28 mouse cellular contexts compared by ENCODE assay signal in genomic region chr12:30888003-30888402, GRCm38 (mm10). TPM values are rescaled to one million over a fixed set of nuclear protein-coding genes. Genes with fewer than 3 reads are reported as not detected.
DNase-seq lines count a peak whose midpoint lies in the region; ATAC-seq and TF ChIP-seq lines count a peak whose summit lies in the region.
"Had no signal": no experiment of that assay in that cellular context is flagged by ENCODE, and none has a peak within 500 bp of the region (broad histone marks: within the 10 kb centered on the region; RNA-seq: fewer than 3 reads in every experiment).

No protein-coding gene starts in this region.

- H3K4me1 ChIP-seq in liver, embryonic 11.5 days (replicated peaks; ENCODE audit: control insufficient read depth, insufficient read depth, low read length): peaks cover 3% of the 10 kb centered on the region; the same call in 1 of the 2 replicates
- peaks cover 10 to 14% of the 10 kb centered on the region in 2 experiments for H3K4me1 ChIP-seq in liver, embryonic 14.5 days (replicated peaks; ENCODE audit: control insufficient read depth in 2 of 2, insufficient read depth in 2 of 2, low read length in 1 of 2)
- H3K4me1 ChIP-seq in liver, postnatal 0 days (ENCODE audit: insufficient read depth): 0 out of 2 replicates have a peak, but pooled peaks cover 4% of the 10 kb centered on the region
- H3K4me1 ChIP-seq in midbrain, embryonic 15.5 days: peaks cover 15% of the 10 kb centered on the region

- DNase-seq in liver, embryonic 11.5 days (ENCODE audit: low spot score): no peak
- no peak for DNase-seq in liver, embryonic 14.5 days (ENCODE audit: low read depth in 3 of 3, low spot score in 3 of 3)
- DNase-seq in liver, postnatal 0 days: no peak
- DNase-seq in frontal cortex, postnatal 36 days (ENCODE audit: low spot score in 2 of 2): no peak
- DNase-seq in frontal cortex, adult 2 months (ENCODE audit: extremely low spot score in 1 of 2, low spot score in 1 of 2): no peak
- DNase-seq: adrenal gland, adult 8-10 months; adrenal gland, postnatal 25 days; cerebellum, adult 11-12 months; cerebellum, adult 8-10 months; cerebellum, postnatal 10 days; cerebellum, postnatal 36 days; embryo, embryonic 11 days; forebrain, postnatal 0 days; gastrocnemius, postnatal 10 days; gastrocnemius, postnatal 36 days; heart, adult 11 months had no signal

- H3K4me2 ChIP-seq in liver, embryonic 11.5 days: no peak overlapping the region
- H3K4me2 ChIP-seq in liver, embryonic 14.5 days (ENCODE audit: low read depth): peak overlapping the region; percentile 15; the same call in 1 of the 2 replicates
- no peak overlapping the region for H3K4me2 ChIP-seq in liver, postnatal 0 days (ENCODE audit: low read depth, low read length)
- H3K4me2 ChIP-seq in midbrain, embryonic 15.5 days: no peak overlapping the region
- H3K4me2 ChIP-seq: embryonic facial prominence, embryonic 13.5 days; heart, embryonic 11.5 days; hindbrain, embryonic 12.5 days; hindbrain, embryonic 15.5 days had no signal

- H3K9ac ChIP-seq in liver, embryonic 11.5 days (ENCODE audit: low read depth, low read length): no peak overlapping the region
- H3K9ac ChIP-seq in liver, embryonic 14.5 days (replicated peaks): peak overlapping the region; percentile 9; the same call in 1 of the 2 replicates
- H3K9ac ChIP-seq in liver, postnatal 0 days (replicated peaks): no peak overlapping the region
- H3K9ac ChIP-seq in midbrain, embryonic 15.5 days: no peak overlapping the region
- H3K9ac ChIP-seq: embryonic facial prominence, embryonic 13.5 days; forebrain, postnatal 0 days; hindbrain, embryonic 12.5 days; hindbrain, embryonic 15.5 days had no signal

- no peak for TF ChIP-seq CTCF in liver, embryonic 14.5 days (IDR thresholded peaks at IDR 0.05; ENCODE audit: low read depth)
- TF ChIP-seq CTCF in liver, postnatal 0 days (IDR thresholded peaks at IDR 0.05; ENCODE audit: low read depth): no peak

- TF ChIP-seq EP300 in liver, embryonic 14.5 days (IDR thresholded peaks at IDR 0.05; ENCODE audit: low read depth): no peak
- TF ChIP-seq EP300 in liver, postnatal 0 days (IDR thresholded peaks at IDR 0.05; ENCODE audit: low read depth): no peak

- no peak overlapping the region for H3K27ac ChIP-seq in liver, embryonic 11.5 days (ENCODE audit: low read depth, low read length)
- H3K27ac ChIP-seq in liver, embryonic 14.5 days: no peak overlapping the region
- H3K27ac ChIP-seq in liver, postnatal 0 days (ENCODE audit: low read depth): no peak overlapping the region
- H3K27ac ChIP-seq in midbrain, embryonic 15.5 days: no peak overlapping the region
- H3K27ac ChIP-seq: embryonic facial prominence, embryonic 10.5 days; embryonic facial prominence, embryonic 13.5 days; hindbrain, embryonic 12.5 days; hindbrain, embryonic 15.5 days had no signal

- WGBS in liver, embryonic 11.5 days: 70% methylated on average over 4 of the region's 4 CpGs
- WGBS in liver, embryonic 14.5 days (ENCODE audit: insufficient replicate concordance): 44% methylated on average over 4 of the region's 4 CpGs
- 68% methylated on average over 4 of the region's 4 CpGs for WGBS in liver, postnatal 0 days (ENCODE audit: insufficient replicate concordance)
- 87% methylated on average over 4 of the region's 4 CpGs for WGBS in midbrain, embryonic 15.5 days

- H3K36me3 ChIP-seq in liver, embryonic 11.5 days (ENCODE audit: control insufficient read depth, insufficient read depth, low read length): no peaks in the 10 kb centered on the region
- H3K36me3 ChIP-seq in liver, embryonic 14.5 days (replicated peaks; ENCODE audit: control insufficient read depth, insufficient read depth, low read depth): peaks cover 4% of the 10 kb centered on the region
- 0 out of 2 replicates have a peak, but pooled peaks cover 3% of the 10 kb centered on the region for H3K36me3 ChIP-seq in liver, postnatal 0 days (replicated peaks; ENCODE audit: insufficient read depth, low read length)
- no peaks in the 10 kb centered on the region for H3K36me3 ChIP-seq in midbrain, embryonic 15.5 days (replicated peaks)
- H3K36me3 ChIP-seq: embryonic facial prominence, embryonic 10.5 days; embryonic facial prominence, embryonic 13.5 days; hindbrain, embryonic 12.5 days; hindbrain, embryonic 15.5 days had no signal

- H3K4me3 ChIP-seq in liver, embryonic 11.5 days (ENCODE audit: low read depth, low read length): no peak overlapping the region
- no peak overlapping the region for H3K4me3 ChIP-seq in liver, embryonic 14.5 days (ENCODE audit: insufficient read depth in 1 of 2, low read depth in 2 of 2, low read length in 2 of 2)
- H3K4me3 ChIP-seq in liver, postnatal 0 days (ENCODE audit: low read depth, low read length): no peak overlapping the region
- H3K4me3 ChIP-seq in midbrain, embryonic 15.5 days: no peak overlapping the region
- H3K4me3 ChIP-seq: embryonic facial prominence, embryonic 10.5 days; embryonic facial prominence, embryonic 13.5 days; hindbrain, embryonic 12.5 days; hindbrain, embryonic 15.5 days had no signal

- ATAC-seq in erythroblast, adult 5-6 weeks (replicated peaks; ENCODE audit: low FRiP score, poor library complexity, severe bottlenecking): peak; percentile 66
- peak; percentile 79 for ATAC-seq in liver, embryonic 11.5 days (replicated peaks; ENCODE audit: low FRiP score)
- peak; percentile 83 for ATAC-seq in liver, embryonic 14.5 days (ENCODE audit: insufficient read depth)
- peak; percentile 33; the same call in 1 of the 2 replicates for ATAC-seq in liver, postnatal 0 days
- no peak for ATAC-seq in midbrain, embryonic 15.5 days (replicated peaks)
- ATAC-seq: activated CD4-positive, CD25-positive, alpha-beta regulatory T cell, adult 4 months; forebrain, embryonic 14.5 days; forebrain, postnatal 0 days had no signal

- no peaks in the 10 kb centered on the region for H3K9me3 ChIP-seq in liver, embryonic 11.5 days (ENCODE audit: control insufficient read depth, low read length)
- no peaks in the 10 kb centered on the region for H3K9me3 ChIP-seq in liver, embryonic 14.5 days (ENCODE audit: control insufficient read depth, low read length)
- no peaks in the 10 kb centered on the region for H3K9me3 ChIP-seq in liver, postnatal 0 days (ENCODE audit: low read length)
- H3K9me3 ChIP-seq in midbrain, embryonic 15.5 days: no peaks in the 10 kb centered on the region
- H3K9me3 ChIP-seq: embryonic facial prominence, embryonic 10.5 days; embryonic facial prominence, embryonic 13.5 days; hindbrain, embryonic 12.5 days; hindbrain, embryonic 15.5 days had no signal

- peaks cover 37% of the 10 kb centered on the region for H3K27me3 ChIP-seq in liver, embryonic 11.5 days (replicated peaks; ENCODE audit: control insufficient read depth, insufficient read depth, low read length)
- peaks cover 40% of the 10 kb centered on the region for H3K27me3 ChIP-seq in liver, embryonic 14.5 days (ENCODE audit: control insufficient read depth, insufficient read depth, low read length)
- peaks cover 37% of the 10 kb centered on the region for H3K27me3 ChIP-seq in liver, postnatal 0 days (ENCODE audit: insufficient read depth, low read length)
- peaks cover 24% of the 10 kb centered on the region for H3K27me3 ChIP-seq in midbrain, embryonic 15.5 days (replicated peaks)

RNA-seq across cellular contexts. Expression of gene Alkal2, which starts 3.9 kb away (rescaled TPM):
- not detected in 2 replicates for total RNA-seq in erythroblast, adult 5-6 weeks (2015; ENCODE audit: low replicate concordance)
- not detected in 2 replicates for total RNA-seq in erythroblast, adult 5-6 weeks (2017; ENCODE audit: low replicate concordance)
- not detected in 2 replicates for polyA plus RNA-seq in liver, embryonic 11.5 days (2014; fragmentation: Nextera tagmentation; extraction: Ambion mirVana)
- not detected in 2 replicates for polyA plus RNA-seq in liver, embryonic 14.5 days (2012; rRNA removed)
- polyA plus RNA-seq in liver, embryonic 14.5 days (2014; fragmentation: Nextera tagmentation; extraction: Ambion mirVana): not detected in 2 replicates
- not detected in 2 replicates for polyA plus RNA-seq in liver, postnatal 0 days (2015; fragmentation: Nextera tagmentation; extraction: Ambion mirVana)
- polyA plus RNA-seq in midbrain, embryonic 15.5 days (2015; fragmentation: Nextera tagmentation; extraction: Ambion mirVana): 0.23 and 0.28 TPM in 2 replicates
- polyA plus RNA-seq in frontal cortex, adult 2 months (2012; rRNA removed): 1.0 and 1.5 TPM in 2 replicates
- total RNA-seq: adrenal gland, postnatal 25 days; ES-E14; hematopoietic stem cell, adult 5-6 weeks had no signal
- polyA plus RNA-seq: activated CD4-positive, CD25-positive, alpha-beta regulatory T cell, adult 4 months; forebrain, embryonic 14.5 days; heart, postnatal 0 days had no signal

RNA-seq across cellular contexts. Expression of gene Acp1, which starts 23.4 kb away (rescaled TPM):
- total RNA-seq in erythroblast, adult 5-6 weeks (2015; ENCODE audit: low replicate concordance): 89.7 and 118 TPM in 2 replicates
- 157 and 168 TPM in 2 replicates for total RNA-seq in erythroblast, adult 5-6 weeks (2017; ENCODE audit: low replicate concordance)
- polyA plus RNA-seq in liver, embryonic 11.5 days (2014; fragmentation: Nextera tagmentation; extraction: Ambion mirVana): 308 and 350 TPM in 2 replicates
- 21.0 and 43.2 TPM in 2 replicates for polyA plus RNA-seq in liver, embryonic 14.5 days (2012; rRNA removed)
- 349 and 368 TPM in 2 replicates for polyA plus RNA-seq in liver, embryonic 14.5 days (2014; fragmentation: Nextera tagmentation; extraction: Ambion mirVana)
- 164 and 171 TPM in 2 replicates for polyA plus RNA-seq in liver, postnatal 0 days (2015; fragmentation: Nextera tagmentation; extraction: Ambion mirVana)
- 102 and 105 TPM in 2 replicates for polyA plus RNA-seq in midbrain, embryonic 15.5 days (2015; fragmentation: Nextera tagmentation; extraction: Ambion mirVana)
- polyA plus RNA-seq in frontal cortex, adult 2 months (2012; rRNA removed): 25.1 and 32.3 TPM in 2 replicates

RNA-seq across cellular contexts. Expression of gene Sh3yl1, which starts 23.5 kb away (rescaled TPM):
- total RNA-seq in erythroblast, adult 5-6 weeks (2015; ENCODE audit: low replicate concordance): 36.7 and 76.9 TPM in 2 replicates
- total RNA-seq in erythroblast, adult 5-6 weeks (2017; ENCODE audit: low replicate concordance): 56.0 and 76.3 TPM in 2 replicates
- 19.9 and 20.8 TPM in 2 replicates for polyA plus RNA-seq in liver, embryonic 11.5 days (2014; fragmentation: Nextera tagmentation; extraction: Ambion mirVana)
- 11.0 and 19.4 TPM in 2 replicates for polyA plus RNA-seq in liver, embryonic 14.5 days (2012; rRNA removed)
- polyA plus RNA-seq in liver, embryonic 14.5 days (2014; fragmentation: Nextera tagmentation; extraction: Ambion mirVana): 31.3 and 37.4 TPM in 2 replicates
- 16.1 and 16.9 TPM in 2 replicates for polyA plus RNA-seq in liver, postnatal 0 days (2015; fragmentation: Nextera tagmentation; extraction: Ambion mirVana)
- polyA plus RNA-seq in midbrain, embryonic 15.5 days (2015; fragmentation: Nextera tagmentation; extraction: Ambion mirVana): 51.0 and 55.8 TPM in 2 replicates
- polyA plus RNA-seq in frontal cortex, adult 2 months (2012; rRNA removed): 8.3 and 9.9 TPM in 2 replicates
